Mouse (Mus musculus) limb, embryonic 15.5 days (tissue): ENCODE measurements at regions not wholly inside any gene's neighbourhood (a gene's known extent, or its start where the extent isn't known, plus 50 kb on each side); places are given as distances from the start of the nearest gene placed in this dataset.

Experiments
- ATAC-seq: fragments of 200-750 bp; cut with Nextera tagmentation; 2 replicates; pipeline ENCODE4 v1.8.0; 2017; ENCODE audit warnings: low read depth, moderate TSS enrichment; ENCODE audit not compliant: insufficient number of reproducible peaks, low FRiP score, low TSS enrichment
- H3K27ac ChIP-seq: fragments of 300-500 bp; sonication (generic); 2 replicates; pipeline ENCODE4 v1.5.1; 2015; ENCODE audit warnings: moderate library complexity, mild to moderate bottlenecking, inconsistent platforms
- H3K27me3 ChIP-seq: fragments of 300-500 bp; sonication (generic); 2 replicates; pipeline ENCODE4 v1.6.1; 2015; ENCODE audit warnings: inconsistent platforms
- H3K36me3 ChIP-seq: fragments of 300-500 bp; sonication (generic); 2 replicates; pipeline ENCODE4 v1.6.1; 2015; ENCODE audit warnings: inconsistent platforms
- H3K4me1 ChIP-seq: fragments of 300-500 bp; sonication (generic); 2 replicates; pipeline ENCODE4 v1.6.1; 2015; ENCODE audit warnings: inconsistent platforms
- H3K4me2 ChIP-seq: fragments of 300-500 bp; sonication (generic); 2 replicates; pipeline ENCODE4 v1.6.1; 2015; ENCODE audit warnings: mild to moderate bottlenecking, inconsistent platforms
- H3K4me3 ChIP-seq: fragments of 300-500 bp; sonication (generic); 2 replicates; pipeline ENCODE4 v1.5.1; 2015; ENCODE audit warnings: mild to moderate bottlenecking, inconsistent platforms
- H3K9ac ChIP-seq: fragments of 300-500 bp; sonication (generic); 2 replicates; pipeline ENCODE4 v1.6.1; 2015; ENCODE audit warnings: inconsistent platforms
- H3K9me3 ChIP-seq: fragments of 300-500 bp; sonication (generic); 2 replicates; pipeline ENCODE4 v1.6.1; 2016; ENCODE audit warnings: inconsistent platforms
- WGBS: fragments of 180-500 bp; shearing (Covaris S2); methylation state at CpG from one replicate; pipeline ENCODE4 v1.1.7; 2015; 5-methylcytosine and 5-hydroxymethylcytosine counted together

DNA sequence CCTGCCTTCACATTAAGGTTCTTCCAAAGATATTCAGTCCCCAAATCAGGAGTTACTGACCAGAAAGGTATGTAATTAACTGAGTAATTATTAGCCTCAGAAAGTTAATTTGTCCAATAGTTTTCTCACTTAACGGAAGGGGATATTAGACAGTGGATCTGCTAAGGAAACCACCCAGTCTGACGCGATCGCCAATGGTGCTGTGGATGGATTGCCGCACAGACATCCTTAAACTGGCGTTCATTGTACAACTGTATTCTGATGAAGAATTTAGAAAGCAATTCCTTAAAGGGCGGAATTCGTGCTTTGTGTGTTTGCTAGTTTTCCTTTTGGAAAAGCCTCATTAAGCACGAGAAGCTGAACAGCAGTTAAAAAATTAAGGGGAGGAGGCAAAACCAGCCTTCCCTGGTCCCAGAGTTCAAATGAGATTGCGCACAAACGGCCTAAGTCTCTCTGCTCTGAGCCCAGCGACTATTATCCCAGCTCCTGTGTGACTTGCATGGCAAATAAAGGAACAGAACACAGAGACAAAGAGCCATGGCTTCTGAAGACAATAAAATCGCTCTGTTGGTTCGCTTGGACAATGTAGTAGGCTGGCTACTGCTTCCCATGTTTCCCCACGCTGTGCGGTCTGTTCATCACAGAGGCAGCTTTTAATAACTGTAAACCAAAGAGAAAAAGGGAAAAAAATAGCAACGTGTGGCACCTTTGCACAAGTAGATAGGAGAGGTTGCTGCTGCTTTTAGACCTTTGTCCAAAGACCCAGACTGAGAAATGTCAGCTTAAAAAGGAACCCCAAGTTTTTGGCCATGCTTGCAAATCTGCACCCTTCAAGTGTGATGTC is 83.1 kb downstream of the S1pr1 start:
- WGBS: 85% methylated on average over 17 of the region's 17 CpGs
- Histone ChIP-seq H3K27ac (no peak overlapping the region), H3K9ac (no peak overlapping the region), H3K4me3 (no peak overlapping the region), H3K36me3 (no peaks in the 10 kb centered on the region), H3K27me3 (no peaks in the 10 kb centered on the region), H3K4me2 (no peak overlapping the region), H3K4me1 (no peaks in the 10 kb centered on the region), H3K9me3 (no peaks in the 10 kb centered on the region)
- ATAC-seq: no peak

DNA sequence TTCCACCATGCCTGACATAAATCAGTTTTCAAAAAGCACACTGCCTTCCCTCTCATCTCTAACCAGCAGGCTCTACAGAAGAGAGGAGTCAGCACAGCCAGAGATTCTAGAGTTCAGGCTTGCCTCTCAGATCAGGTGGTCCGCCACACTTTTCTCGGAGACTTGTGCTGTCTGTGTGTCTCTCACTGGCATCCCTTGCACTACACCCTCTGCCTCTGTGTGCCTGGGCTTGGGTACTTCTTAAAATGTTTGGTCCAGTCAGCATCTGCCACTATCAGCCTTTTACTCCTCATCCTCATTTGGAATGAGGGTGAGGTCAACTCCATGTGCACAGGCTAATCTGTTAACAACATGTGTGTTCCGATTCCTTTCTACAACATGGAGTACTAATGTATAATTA is 92.0 kb downstream of the S1pr1 start:
- Histone ChIP-seq H3K4me3 (no peak overlapping the region), H3K9me3 (no peaks in the 10 kb centered on the region), H3K36me3 (no peaks in the 10 kb centered on the region), H3K27me3 (no peaks in the 10 kb centered on the region), H3K9ac (no peak overlapping the region), H3K4me1 (no peaks in the 10 kb centered on the region), H3K4me2 (no peak overlapping the region), H3K27ac (no peak overlapping the region)
- no peak for ATAC-seq
- 87% methylated on average over 3 of the region's 3 CpGs for whole genome bisulfite sequencing

DNA sequence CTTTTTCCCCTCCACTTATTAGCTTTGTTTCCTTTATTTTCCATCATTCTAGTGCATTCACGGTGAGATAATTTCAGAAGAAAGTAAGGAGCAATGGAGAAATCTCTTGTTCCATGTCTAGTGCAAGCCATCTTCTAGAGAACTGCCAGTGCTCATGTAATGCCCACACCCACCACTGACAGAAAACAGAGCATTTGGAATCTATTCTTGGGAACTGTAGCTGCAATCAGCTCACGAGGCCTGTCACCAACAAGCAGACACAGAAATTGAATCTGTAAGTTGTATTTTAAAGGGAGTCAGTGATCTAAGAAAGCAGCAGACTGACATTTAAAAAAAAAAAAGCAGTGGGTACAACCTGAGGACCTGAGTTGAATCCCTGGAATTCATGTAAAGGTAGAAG is 92.6 kb downstream of the S1pr1 start:
- Histone ChIP-seq H3K4me1 (no peaks in the 10 kb centered on the region), H3K9me3 (no peaks in the 10 kb centered on the region), H3K27me3 (no peaks in the 10 kb centered on the region), H3K4me3 (no peak overlapping the region), H3K36me3 (no peaks in the 10 kb centered on the region), H3K27ac (no peak overlapping the region), H3K4me2 (no peak overlapping the region), H3K9ac (no peak overlapping the region)
- ATAC-seq: no peak
- 77% methylated on average over 2 of the region's 2 CpGs for WGBS

DNA sequence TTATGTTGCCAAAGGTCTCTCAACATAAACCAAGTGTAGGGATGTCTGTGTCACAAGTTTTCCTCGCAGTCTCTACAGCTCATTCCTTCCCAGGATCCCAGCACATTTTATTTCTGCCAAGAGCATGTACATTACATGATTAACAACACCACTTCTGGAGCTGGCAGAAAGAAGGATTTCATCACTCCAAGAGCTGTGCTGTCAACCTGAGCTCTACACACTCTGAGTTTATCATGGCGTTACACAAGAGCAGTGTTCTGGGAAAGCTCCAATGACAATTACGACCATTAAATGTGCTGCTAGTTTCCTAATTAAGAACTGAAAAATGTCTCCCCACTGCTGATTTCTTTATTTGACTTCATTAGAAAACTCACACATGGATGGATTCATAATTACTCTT is 94.9 kb downstream of the S1pr1 start:
- ATAC-seq: no peak
- Histone ChIP-seq H3K36me3 (no peaks in the 10 kb centered on the region), H3K4me2 (no peak overlapping the region), H3K9ac (no peak overlapping the region), H3K27me3 (no peaks in the 10 kb centered on the region), H3K27ac (no peak overlapping the region), H3K4me3 (no peak overlapping the region), H3K4me1 (no peaks in the 10 kb centered on the region), H3K9me3 (no peaks in the 10 kb centered on the region)
- WGBS: 55% methylated on average over 3 of the region's 3 CpGs

DNA sequence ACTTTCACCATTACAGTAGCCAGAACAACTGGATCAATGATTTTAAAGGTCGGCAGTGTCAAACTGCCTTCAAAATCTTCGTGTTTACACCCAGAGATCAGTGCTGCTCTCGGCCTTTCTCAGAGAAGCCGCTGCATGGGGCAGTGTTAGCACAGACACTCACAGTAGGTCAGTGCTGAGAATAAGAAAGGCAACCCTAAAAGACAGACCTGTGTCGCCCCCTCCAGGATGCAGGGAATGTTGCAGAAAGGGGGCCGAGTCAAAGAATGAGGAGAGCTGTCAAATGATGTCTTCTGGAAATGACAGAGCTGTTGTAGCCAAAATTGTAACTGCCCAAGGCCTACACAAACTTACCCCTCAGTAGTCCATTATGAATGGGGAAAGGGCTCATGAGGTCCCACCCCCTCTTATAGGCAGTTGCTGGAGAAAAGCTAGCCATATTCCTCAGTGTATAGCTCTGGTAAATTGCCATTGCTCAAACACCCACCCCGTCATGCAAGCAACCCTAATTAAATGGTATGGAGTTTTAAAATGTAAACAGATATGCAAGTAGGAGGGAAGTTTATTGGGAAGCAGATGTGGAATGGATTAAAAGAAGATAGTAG is 98.8 kb downstream of the S1pr1 start:
- Histone ChIP-seq H3K4me3 (no peak overlapping the region), H3K27ac (no peak overlapping the region), H3K9ac (no peak overlapping the region), H3K36me3 (no peaks in the 10 kb centered on the region), H3K27me3 (no peaks in the 10 kb centered on the region), H3K4me1 (no peaks in the 10 kb centered on the region), H3K9me3 (no peaks in the 10 kb centered on the region), H3K4me2 (no peak overlapping the region)
- ATAC-seq: no peak
- WGBS: 27% methylated on average over 7 of the region's 7 CpGs

DNA sequence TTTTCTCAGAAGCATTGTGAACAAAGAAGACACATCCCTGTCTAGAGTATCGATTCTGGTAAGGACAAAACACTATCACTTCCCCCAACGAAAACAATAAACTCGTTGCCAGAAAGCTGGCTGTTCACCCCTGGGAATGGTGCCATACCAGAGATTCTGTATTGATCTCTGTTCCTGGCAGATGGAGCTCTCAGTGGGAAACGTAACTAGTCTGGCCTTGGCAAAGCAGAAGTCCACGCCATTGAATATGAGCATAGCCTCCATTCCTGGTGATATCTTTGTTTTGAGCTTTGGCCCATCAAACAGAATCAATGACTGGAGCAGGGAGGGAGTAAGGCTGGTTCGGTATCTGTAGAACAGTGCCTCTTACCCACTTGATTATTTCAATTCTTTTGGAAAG is 102.0 kb downstream of the S1pr1 start:
- H3K9me3 ChIP-seq: no peaks in the 10 kb centered on the region
- no peak for ATAC-seq
- H3K4me2 ChIP-seq: no peak overlapping the region
- H3K27me3 ChIP-seq: no peaks in the 10 kb centered on the region
- 82% methylated on average over 6 of the region's 6 CpGs for WGBS
- H3K9ac ChIP-seq: no peak overlapping the region
- no peak overlapping the region for H3K4me3 ChIP-seq
- H3K4me1 ChIP-seq: no peaks in the 10 kb centered on the region
- no peak overlapping the region for H3K27ac ChIP-seq
- no peaks in the 10 kb centered on the region for H3K36me3 ChIP-seq

DNA sequence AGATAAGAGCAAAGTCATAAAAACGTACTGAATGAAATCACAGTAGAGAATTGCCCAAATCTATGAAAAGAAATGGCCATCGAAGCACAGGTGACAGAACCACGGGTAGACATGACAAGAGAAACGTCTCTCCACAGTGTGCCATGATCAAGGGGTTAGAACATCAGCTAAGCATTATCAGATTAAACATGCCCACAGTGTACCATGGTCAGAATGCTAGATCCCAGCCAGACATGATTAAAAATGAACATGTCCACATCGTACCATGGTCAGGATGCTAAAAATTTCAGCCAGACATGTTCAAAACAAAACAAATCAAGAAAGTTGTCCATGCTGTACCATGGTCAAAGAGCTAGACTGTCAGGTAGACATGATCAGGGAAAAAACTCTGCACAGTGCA is 106.8 kb downstream of the S1pr1 start:
- Histone ChIP-seq H3K4me2 (no peak overlapping the region), H3K9ac (no peak overlapping the region), H3K27me3 (no peaks in the 10 kb centered on the region), H3K9me3 (no peaks in the 10 kb centered on the region), H3K27ac (no peak overlapping the region), H3K4me1 (no peaks in the 10 kb centered on the region), H3K36me3 (no peaks in the 10 kb centered on the region), H3K4me3 (no peak overlapping the region)
- 82% methylated on average over 5 of the region's 5 CpGs for WGBS
- ATAC-seq: no peak

DNA sequence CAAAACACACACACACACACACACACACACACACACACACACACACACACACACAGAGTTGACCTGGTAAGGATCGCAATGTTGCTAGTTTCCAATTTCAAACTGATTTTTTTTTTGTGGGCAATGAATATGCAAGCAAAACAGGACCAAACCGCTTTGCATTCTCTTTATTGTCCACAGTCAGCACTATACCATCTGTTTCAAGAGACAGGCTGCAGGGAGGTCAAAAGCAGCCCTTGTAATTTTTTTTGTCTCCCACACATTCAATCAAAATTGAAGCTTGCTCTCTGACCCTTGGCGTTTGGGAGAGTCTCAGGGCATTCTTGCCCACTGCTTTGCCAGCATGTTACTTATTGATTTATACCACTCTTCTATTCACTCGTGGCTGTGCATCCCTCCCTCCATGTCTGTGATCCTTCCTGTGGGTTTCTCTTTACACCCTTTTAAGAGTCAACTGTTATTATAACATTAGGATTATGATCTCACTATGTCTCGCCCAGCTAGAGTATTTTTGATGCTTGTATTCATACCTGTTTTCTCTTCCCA is 110.1 kb downstream of the S1pr1 start:
- no peak for ATAC-seq
- Histone ChIP-seq H3K36me3 (no peaks in the 10 kb centered on the region), H3K4me1 (no peaks in the 10 kb centered on the region), H3K4me3 (no peak overlapping the region), H3K27ac (no peak overlapping the region), H3K27me3 (no peaks in the 10 kb centered on the region), H3K4me2 (no peak overlapping the region), H3K9me3 (no peaks in the 10 kb centered on the region), H3K9ac (no peak overlapping the region)
- 55% methylated on average over 5 of the region's 5 CpGs for WGBS

DNA sequence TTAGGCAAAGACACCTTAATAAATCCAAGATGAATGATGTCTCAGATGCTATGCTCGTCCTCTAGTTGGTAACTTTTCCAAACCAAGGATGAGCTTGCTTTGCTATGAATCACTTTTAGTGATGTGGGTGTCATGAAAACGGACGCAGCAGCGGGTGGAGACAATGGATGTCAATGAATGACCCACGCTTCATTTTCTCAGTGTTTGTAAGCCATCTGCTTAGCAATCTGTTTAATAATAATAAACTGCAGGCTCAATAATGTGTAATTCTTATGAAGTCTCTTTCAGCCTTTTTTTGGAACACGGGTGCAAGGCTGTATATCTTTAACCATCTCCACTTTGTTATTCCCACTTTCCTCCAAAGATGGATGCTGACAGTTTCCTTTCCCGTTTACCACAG is 110.6 kb downstream of the S1pr1 start:
- H3K4me3 ChIP-seq: no peak overlapping the region
- ATAC-seq: no peak
- H3K4me1 ChIP-seq: no peaks in the 10 kb centered on the region
- no peaks in the 10 kb centered on the region for H3K36me3 ChIP-seq
- no peaks in the 10 kb centered on the region for H3K9me3 ChIP-seq
- no peak overlapping the region for H3K9ac ChIP-seq
- no peak overlapping the region for H3K27ac ChIP-seq
- H3K4me2 ChIP-seq: no peak overlapping the region
- 76% methylated on average over 7 of the region's 7 CpGs for WGBS
- H3K27me3 ChIP-seq: no peaks in the 10 kb centered on the region

DNA sequence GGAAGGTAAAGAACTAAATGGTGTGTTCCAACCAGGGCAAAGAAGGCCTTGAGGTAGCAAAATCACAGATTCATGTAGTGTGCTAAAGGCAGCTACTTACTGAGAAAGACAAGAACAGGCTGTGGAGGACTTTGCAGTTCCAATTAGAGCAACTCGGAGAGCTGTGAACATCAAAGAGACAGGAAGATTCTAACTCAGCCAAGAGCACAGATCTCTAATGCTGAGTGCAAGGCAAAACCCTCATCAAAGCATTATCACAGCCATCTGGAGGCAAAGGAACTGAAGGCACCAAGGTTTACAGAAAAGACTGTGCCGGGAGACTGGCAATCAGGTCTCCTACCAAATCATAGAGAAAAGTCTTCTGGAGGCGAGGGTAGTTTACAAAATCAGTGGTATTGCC is 111.1 kb downstream of the S1pr1 start:
- Histone ChIP-seq H3K9ac (no peak overlapping the region), H3K27me3 (no peaks in the 10 kb centered on the region), H3K36me3 (no peaks in the 10 kb centered on the region), H3K4me2 (no peak overlapping the region), H3K4me3 (no peak overlapping the region), H3K9me3 (no peaks in the 10 kb centered on the region), H3K27ac (no peak overlapping the region), H3K4me1 (no peaks in the 10 kb centered on the region)
- 48% methylated on average over 3 of the region's 3 CpGs for WGBS
- ATAC-seq: no peak

DNA sequence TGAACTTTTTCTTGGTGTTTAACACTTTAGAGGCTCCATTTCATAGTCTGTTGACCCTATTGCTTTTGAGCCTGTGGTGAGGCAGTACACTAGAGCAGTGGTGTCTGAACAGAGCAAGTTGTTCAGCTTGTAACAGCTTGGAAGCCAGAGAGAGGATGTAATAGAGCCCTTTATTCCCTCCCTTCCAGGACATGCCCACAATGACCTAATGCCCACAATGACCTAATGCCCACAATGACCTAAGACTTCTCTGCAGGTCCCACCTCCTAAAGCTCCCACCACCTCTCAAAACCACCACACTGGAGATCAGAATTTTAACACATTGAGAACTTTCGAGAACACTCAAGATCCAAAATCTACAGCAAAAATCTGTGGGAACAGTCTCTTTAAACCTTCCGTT is 115.6 kb downstream of the S1pr1 start:
- H3K4me1 ChIP-seq: no peaks in the 10 kb centered on the region
- H3K4me3 ChIP-seq: no peak overlapping the region
- no peaks in the 10 kb centered on the region for H3K27me3 ChIP-seq
- no peak for ATAC-seq
- no peaks in the 10 kb centered on the region for H3K36me3 ChIP-seq
- WGBS: 86% methylated on average over 2 of the region's 2 CpGs
- H3K9me3 ChIP-seq: no peaks in the 10 kb centered on the region
- no peak overlapping the region for H3K4me2 ChIP-seq
- H3K9ac ChIP-seq: no peak overlapping the region
- no peak overlapping the region for H3K27ac ChIP-seq

DNA sequence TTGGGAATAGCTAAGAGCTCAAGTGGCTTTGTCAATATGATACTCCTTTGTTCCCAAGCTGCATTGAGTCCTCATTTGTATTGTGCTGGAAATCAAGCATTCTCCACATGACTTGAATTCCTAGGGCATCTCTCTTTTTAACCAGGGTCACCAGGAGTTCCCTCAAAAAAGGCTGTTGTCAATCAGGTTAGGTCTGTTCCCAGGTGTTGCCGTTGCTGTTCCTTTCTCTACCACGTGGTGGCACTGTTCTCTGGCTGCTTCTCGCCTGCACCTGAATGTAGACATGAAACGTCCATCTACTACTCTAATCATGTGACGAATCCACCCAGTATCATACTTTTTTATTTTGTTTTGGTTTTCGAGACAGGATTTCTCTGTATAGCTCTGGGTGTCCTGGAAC is 118.3 kb downstream of the S1pr1 start:
- WGBS: 31% methylated on average over 6 of the region's 6 CpGs
- H3K9me3 ChIP-seq: no peaks in the 10 kb centered on the region
- no peak overlapping the region for H3K4me2 ChIP-seq
- H3K4me1 ChIP-seq: no peaks in the 10 kb centered on the region
- no peak for ATAC-seq
- no peak overlapping the region for H3K9ac ChIP-seq
- H3K27ac ChIP-seq: no peak overlapping the region
- H3K4me3 ChIP-seq: no peak overlapping the region
- no peaks in the 10 kb centered on the region for H3K27me3 ChIP-seq
- H3K36me3 ChIP-seq: no peaks in the 10 kb centered on the region
